Mouse (Mus musculus) G1E (cell line): ENCODE measurements around the gene Mras.

Experiments
- CTCF ChIP-seq: IDR thresholded peaks from 2 replicates; pipeline ENCODE4 v1.5.1; 2012; ENCODE audit warnings: low read depth, low read length, inconsistent platforms, mixed read lengths
- GATA1 ChIP-seq: IDR thresholded peaks from 2 replicates; pipeline ENCODE4 v1.6.1; 2012; ENCODE audit warnings: borderline replicate concordance, low read length, inconsistent platforms, mixed read lengths

GRCm38 (mm10) chr9:99397056-99397815 is 39.9 kb downstream of the Mras start:
- TF ChIP-seq CTCF, result no peak
- no peak for TF ChIP-seq GATA1
